Mouse (Mus musculus) brain, embryonic 14.5 days (tissue): Measurements from ENCODE around the gene Gm49366.

ENCODE experiments used
- CTCF ChIP-seq: fragments of 200-500 bp; IDR thresholded peaks from 2 replicates; pipeline ENCODE4 v1.5.1; 2012; ENCODE audit warnings: inconsistent platforms, mild to moderate bottlenecking, moderate library complexity, borderline replicate concordance; ENCODE audit not compliant: insufficient read depth, insufficient read length; ENCODE audit errors: extremely low read depth
- POLR2A ChIP-seq: fragments of 200-500 bp; IDR thresholded peaks from 2 replicates; pipeline ENCODE4 v1.6.1; 2012; ENCODE audit warnings: mild to moderate bottlenecking, inconsistent platforms, borderline replicate concordance; ENCODE audit not compliant: poor library complexity, insufficient read depth, insufficient read length, severe bottlenecking; ENCODE audit errors: extremely low read depth

GRCm38 (mm10) chr12:83998341-83999107, 40.2 kb upstream of the Gm49366 start:
- TF ChIP-seq POLR2A, result no peak
- TF ChIP-seq CTCF, result no peak
